Mouse (Mus musculus): Measurements from ENCODE around the gene Tubgcp6. TPM values are rescaled to one million over a fixed set of nuclear protein-coding genes. Genes with fewer than 3 reads are reported as not detected.

Tubgcp6 gene
- polyA plus RNA-seq, 1 experiment from 2014 or later = 16.0 TPM

- Histone ChIP-seq H3K27me3 (peaks cover 84% of the 10 kb centered on the region), H3K36me3 (no peaks in the 10 kb centered on the region), H3K4me3 (replicated peaks) (peak overlapping the region; percentile 63), H3K27ac (no peak overlapping the region), H3K4me1 (peaks cover 13% of the 10 kb centered on the region; the same call in 1 of the 2 replicates), H3K9ac (peak overlapping the region; percentile 50), H3K4me2 (peak overlapping the region; percentile 97), H3K9me3 (replicated peaks) (no peaks in the 10 kb centered on the region)
- WGBS = 3% methylated on average over 43 of the region's 48 CpGs
- ATAC-seq (replicated peaks; ENCODE audit: low FRiP score) = peak; percentile 31; the same call in 1 of the 2 replicates
These were observed 62.8 kb downstream of the Tubgcp6 start for GRCm38 (mm10) chr15:89060032-89060681.

GRCm38 (mm10) chr15:89059161-89059931 lies 63.6 kb downstream of the Tubgcp6 start, which contains the start of gene Panx2:
Gene Panx2, plus strand, starts transcription at chr15:89059734.
- peak within 1 kb of the TSS; percentile 63 for H3K4me3 ChIP-seq (replicated peaks)
- peaks cover 80% of the 10 kb centered on the region for H3K27me3 ChIP-seq
- ATAC-seq (replicated peaks; ENCODE audit: low FRiP score) = 0 out of 2 replicates have a peak, but pooled peaks have one; percentile 35
- H3K4me1 ChIP-seq = peaks cover 13% of the 10 kb centered on the region; the same call in 1 of the 2 replicates
- peak within 1 kb of the TSS; percentile 50 for H3K9ac ChIP-seq
- no peaks in the 10 kb centered on the region for H3K36me3 ChIP-seq
- peak within 1 kb of the TSS; percentile 97 for H3K4me2 ChIP-seq
- H3K27ac ChIP-seq = no peak within 1 kb of the TSS
- 1% methylated on average over 38 of the region's 57 CpGs for WGBS
- H3K9me3 ChIP-seq (replicated peaks) = no peaks in the 10 kb centered on the region

GRCm38 (mm10) chr15:89058736-89059135 lies 64.2 kb downstream of the Tubgcp6 start:
- Histone ChIP-seq H3K9ac (no peak overlapping the region), H3K4me2 (peak overlapping the region; percentile 97), H3K9me3 (replicated peaks) (no peaks in the 10 kb centered on the region), H3K4me1 (peaks cover 13% of the 10 kb centered on the region; the same call in 1 of the 2 replicates), H3K36me3 (no peaks in the 10 kb centered on the region), H3K4me3 (replicated peaks) (peak overlapping the region; percentile 63), H3K27me3 (peaks cover 80% of the 10 kb centered on the region), H3K27ac (no peak overlapping the region)
- 20% methylated on average over 6 of the region's 6 CpGs for WGBS
- no peak for ATAC-seq (replicated peaks; ENCODE audit: low FRiP score)

- no peak overlapping the region for H3K9ac ChIP-seq
- H3K27ac ChIP-seq = no peak overlapping the region
- H3K4me1 ChIP-seq = peaks cover 7% of the 10 kb centered on the region; the same call in 1 of the 2 replicates
- 84% methylated on average over 7 of the region's 7 CpGs for WGBS
- no peak overlapping the region for H3K4me2 ChIP-seq
- H3K9me3 ChIP-seq (replicated peaks) = no peaks in the 10 kb centered on the region
- H3K4me3 ChIP-seq (replicated peaks) = no peak overlapping the region
- no peaks in the 10 kb centered on the region for H3K36me3 ChIP-seq
- H3K27me3 ChIP-seq = peaks cover 42% of the 10 kb centered on the region
- ATAC-seq (replicated peaks; ENCODE audit: low FRiP score) = no peak
These were observed 68.2 kb downstream of the Tubgcp6 start for GRCm38 (mm10) chr15:89054666-89055065.

Small RNA genes within 50 kb of the gene (microRNA-seq; reads per million reads assigned to microRNA genes)
- not detected for gene Mir7118

Other genes with a start within 250 kb of the Tubgcp6 start
- not detected in 2 replicates for gene Ttll8, start 168.7 kb downstream of the Tubgcp6 start, polyA plus RNA-seq (2015; fragmentation: Nextera tagmentation; extraction: Ambion mirVana)
- gene Mlc1, start 144.1 kb downstream of the Tubgcp6 start, polyA plus RNA-seq (2015; fragmentation: Nextera tagmentation; extraction: Ambion mirVana) = not detected in 2 replicates
- 0.05 and 0.14 TPM in 2 replicates for gene Mov10l1, start 140.2 kb downstream of the Tubgcp6 start, polyA plus RNA-seq (2015; fragmentation: Nextera tagmentation; extraction: Ambion mirVana)
- 0.05 and 0.12 TPM in 2 replicates for gene Panx2, start 63.4 kb downstream of the Tubgcp6 start, polyA plus RNA-seq (2015; fragmentation: Nextera tagmentation; extraction: Ambion mirVana)
- 46.1 and 52.5 TPM in 2 replicates for gene Trabd, start 48.0 kb downstream of the Tubgcp6 start, polyA plus RNA-seq (2015; fragmentation: Nextera tagmentation; extraction: Ambion mirVana)
- 18.0 and 19.9 TPM in 2 replicates for gene Selenoo, start 34.0 kb downstream of the Tubgcp6 start, polyA plus RNA-seq (2015; fragmentation: Nextera tagmentation; extraction: Ambion mirVana)
- gene Hdac10, start 5.6 kb upstream of the Tubgcp6 start, polyA plus RNA-seq (2015; fragmentation: Nextera tagmentation; extraction: Ambion mirVana) = 17.8 and 19.3 TPM in 2 replicates
- gene Mapk12, start 17.6 kb upstream of the Tubgcp6 start, polyA plus RNA-seq (2015; fragmentation: Nextera tagmentation; extraction: Ambion mirVana) = 14.8 and 16.7 TPM in 2 replicates
- 15.4 and 16.5 TPM in 2 replicates for gene Mapk11, start 26.5 kb upstream of the Tubgcp6 start, polyA plus RNA-seq (2015; fragmentation: Nextera tagmentation; extraction: Ambion mirVana)
- 138 and 160 TPM in 2 replicates for gene Plxnb2, start 57.7 kb upstream of the Tubgcp6 start, polyA plus RNA-seq (2015; fragmentation: Nextera tagmentation; extraction: Ambion mirVana)
- gene Dennd6b, start 73.4 kb upstream of the Tubgcp6 start, polyA plus RNA-seq (2015; fragmentation: Nextera tagmentation; extraction: Ambion mirVana) = 17.0 and 19.2 TPM in 2 replicates
- 22.7 and 26.9 TPM in 2 replicates for gene Ppp6r2, start 88.4 kb upstream of the Tubgcp6 start, polyA plus RNA-seq (2015; fragmentation: Nextera tagmentation; extraction: Ambion mirVana)
- gene Sbf1, start 192.2 kb upstream of the Tubgcp6 start, polyA plus RNA-seq (2015; fragmentation: Nextera tagmentation; extraction: Ambion mirVana) = 42.6 and 51.4 TPM in 2 replicates
- gene Adm2, start 199.6 kb upstream of the Tubgcp6 start, polyA plus RNA-seq (2015; fragmentation: Nextera tagmentation; extraction: Ambion mirVana) = 0.71 and 0.74 TPM in 2 replicates
- gene Miox, start 211.3 kb upstream of the Tubgcp6 start, polyA plus RNA-seq (2015; fragmentation: Nextera tagmentation; extraction: Ambion mirVana) = 6.8 and 7.1 TPM in 2 replicates
- 54.1 and 67.9 TPM in 2 replicates for gene Lmf2, start 232.5 kb upstream of the Tubgcp6 start, polyA plus RNA-seq (2015; fragmentation: Nextera tagmentation; extraction: Ambion mirVana)
- 147 and 155 TPM in 2 replicates for gene Ncaph2, start 232.6 kb upstream of the Tubgcp6 start, polyA plus RNA-seq (2015; fragmentation: Nextera tagmentation; extraction: Ambion mirVana)